Mouse (Mus musculus): ENCODE data around the gene Fat3. TPM values are rescaled to one million over a fixed set of nuclear protein-coding genes. Genes with fewer than 3 reads are reported as not detected.
A peak's percentile ranks its signal among the peaks of the same experiment; 100 is the strongest.

The Fat3 gene
- polyA plus RNA-seq, 1 experiment from 2014 or later: 2.3 TPM

GRCm38 (mm10) chr9:16139300-16139699, 361.8 kb downstream of the Fat3 start:
- Histone ChIP-seq H3K9me3 (replicated peaks; ENCODE audit: control insufficient read depth, low read length) (no peaks in the 10 kb centered on the region), H3K36me3 (ENCODE audit: control insufficient read depth, insufficient read depth, low read length) (no peaks in the 10 kb centered on the region), H3K4me3 (ENCODE audit: low read depth, low read length) (no peak overlapping the region), H3K4me1 (ENCODE audit: control insufficient read depth, insufficient read depth, low read length) (no peaks in the 10 kb centered on the region), H3K4me2 (no peak overlapping the region), H3K9ac (ENCODE audit: low read depth, low read length) (no peak overlapping the region), H3K27ac (ENCODE audit: low read depth, low read length) (no peak overlapping the region), H3K27me3 (ENCODE audit: control insufficient read depth, insufficient read depth, low read length) (no peaks in the 10 kb centered on the region)
- 67% methylated on average over 6 of the region's 6 CpGs for WGBS (ENCODE audit: insufficient replicate concordance)
- no peak for ATAC-seq (replicated peaks; ENCODE audit: insufficient number of reproducible peaks, low FRiP score, low TSS enrichment)

GRCm38 (mm10) chr9:16133098-16133497, 368.0 kb downstream of the Fat3 start:
- WGBS (ENCODE audit: insufficient replicate concordance): 89% methylated on average over 2 of the region's 2 CpGs
- Histone ChIP-seq H3K4me1 (ENCODE audit: control insufficient read depth, insufficient read depth, low read length) (no peaks in the 10 kb centered on the region), H3K9me3 (replicated peaks; ENCODE audit: control insufficient read depth, low read length) (no peaks in the 10 kb centered on the region), H3K4me2 (no peak overlapping the region), H3K27me3 (ENCODE audit: control insufficient read depth, insufficient read depth, low read length) (no peaks in the 10 kb centered on the region), H3K4me3 (ENCODE audit: low read depth, low read length) (no peak overlapping the region), H3K27ac (ENCODE audit: low read depth, low read length) (no peak overlapping the region), H3K9ac (ENCODE audit: low read depth, low read length) (no peak overlapping the region), H3K36me3 (ENCODE audit: control insufficient read depth, insufficient read depth, low read length) (no peaks in the 10 kb centered on the region)
- ATAC-seq (replicated peaks; ENCODE audit: insufficient number of reproducible peaks, low FRiP score, low TSS enrichment): no peak

GRCm38 (mm10) chr9:16132594-16132993, 368.5 kb downstream of the Fat3 start:
- H3K27me3 ChIP-seq (ENCODE audit: control insufficient read depth, insufficient read depth, low read length): no peaks in the 10 kb centered on the region
- H3K9me3 ChIP-seq (replicated peaks; ENCODE audit: control insufficient read depth, low read length): no peaks in the 10 kb centered on the region
- no peak overlapping the region for H3K27ac ChIP-seq (ENCODE audit: low read depth, low read length)
- H3K36me3 ChIP-seq (ENCODE audit: control insufficient read depth, insufficient read depth, low read length): no peaks in the 10 kb centered on the region
- WGBS (ENCODE audit: insufficient replicate concordance): 73% methylated on average over 1 of the region's 1 CpGs
- no peak overlapping the region for H3K4me2 ChIP-seq
- no peaks in the 10 kb centered on the region for H3K4me1 ChIP-seq (ENCODE audit: control insufficient read depth, insufficient read depth, low read length)
- H3K4me3 ChIP-seq (ENCODE audit: low read depth, low read length): no peak overlapping the region
- H3K9ac ChIP-seq (ENCODE audit: low read depth, low read length): no peak overlapping the region
- no peak for ATAC-seq (replicated peaks; ENCODE audit: insufficient number of reproducible peaks, low FRiP score, low TSS enrichment)

- H3K9me3 ChIP-seq (replicated peaks; ENCODE audit: control insufficient read depth, low read length): no peaks in the 10 kb centered on the region
- no peak overlapping the region for H3K9ac ChIP-seq (ENCODE audit: low read depth, low read length)
- H3K4me2 ChIP-seq: no peak overlapping the region
- WGBS (ENCODE audit: insufficient replicate concordance): 75% methylated on average over 5 of the region's 5 CpGs
- H3K4me1 ChIP-seq (ENCODE audit: control insufficient read depth, insufficient read depth, low read length): no peaks in the 10 kb centered on the region
- no peaks in the 10 kb centered on the region for H3K27me3 ChIP-seq (ENCODE audit: control insufficient read depth, insufficient read depth, low read length)
- no peak overlapping the region for H3K4me3 ChIP-seq (ENCODE audit: low read depth, low read length)
- no peak overlapping the region for H3K27ac ChIP-seq (ENCODE audit: low read depth, low read length)
- no peaks in the 10 kb centered on the region for H3K36me3 ChIP-seq (ENCODE audit: control insufficient read depth, insufficient read depth, low read length)
- ATAC-seq (replicated peaks; ENCODE audit: insufficient number of reproducible peaks, low FRiP score, low TSS enrichment): no peak
These were observed 379.3 kb downstream of the Fat3 start for GRCm38 (mm10) chr9:16121756-16122155.

GRCm38 (mm10) chr9:16114821-16115485, 386.1 kb downstream of the Fat3 start:
- Histone ChIP-seq H3K4me1 (ENCODE audit: control insufficient read depth, insufficient read depth, low read length) (peaks cover 8% of the 10 kb centered on the region), H3K4me3 (ENCODE audit: low read depth, low read length) (no peak overlapping the region), H3K9me3 (replicated peaks; ENCODE audit: control insufficient read depth, low read length) (no peaks in the 10 kb centered on the region), H3K36me3 (ENCODE audit: control insufficient read depth, insufficient read depth, low read length) (no peaks in the 10 kb centered on the region), H3K4me2 (no peak overlapping the region), H3K9ac (ENCODE audit: low read depth, low read length) (no peak overlapping the region), H3K27ac (ENCODE audit: low read depth, low read length) (no peak overlapping the region), H3K27me3 (ENCODE audit: control insufficient read depth, insufficient read depth, low read length) (no peaks in the 10 kb centered on the region)
- WGBS (ENCODE audit: insufficient replicate concordance): 28% methylated on average over 7 of the region's 7 CpGs
- ATAC-seq (replicated peaks; ENCODE audit: insufficient number of reproducible peaks, low FRiP score, low TSS enrichment): peak; percentile 61

GRCm38 (mm10) chr9:16113936-16114642, 387.0 kb downstream of the Fat3 start:
- Histone ChIP-seq H3K36me3 (ENCODE audit: control insufficient read depth, insufficient read depth, low read length) (no peaks in the 10 kb centered on the region), H3K4me3 (ENCODE audit: low read depth, low read length) (no peak overlapping the region), H3K27ac (ENCODE audit: low read depth, low read length) (no peak overlapping the region), H3K4me1 (ENCODE audit: control insufficient read depth, insufficient read depth, low read length) (peaks cover 8% of the 10 kb centered on the region), H3K27me3 (ENCODE audit: control insufficient read depth, insufficient read depth, low read length) (no peaks in the 10 kb centered on the region), H3K4me2 (no peak overlapping the region), H3K9me3 (replicated peaks; ENCODE audit: control insufficient read depth, low read length) (no peaks in the 10 kb centered on the region), H3K9ac (ENCODE audit: low read depth, low read length) (no peak overlapping the region)
- 68% methylated on average over 4 of the region's 4 CpGs for WGBS (ENCODE audit: insufficient replicate concordance)
- ATAC-seq (replicated peaks; ENCODE audit: insufficient number of reproducible peaks, low FRiP score, low TSS enrichment): no peak

GRCm38 (mm10) chr9:16107900-16108299, 393.2 kb downstream of the Fat3 start:
- ATAC-seq (replicated peaks; ENCODE audit: insufficient number of reproducible peaks, low FRiP score, low TSS enrichment): no peak
- Histone ChIP-seq H3K9me3 (replicated peaks; ENCODE audit: control insufficient read depth, low read length) (no peaks in the 10 kb centered on the region), H3K4me2 (no peak overlapping the region), H3K36me3 (ENCODE audit: control insufficient read depth, insufficient read depth, low read length) (no peaks in the 10 kb centered on the region), H3K27me3 (ENCODE audit: control insufficient read depth, insufficient read depth, low read length) (no peaks in the 10 kb centered on the region), H3K4me1 (ENCODE audit: control insufficient read depth, insufficient read depth, low read length) (no peaks in the 10 kb centered on the region), H3K9ac (ENCODE audit: low read depth, low read length) (no peak overlapping the region), H3K4me3 (ENCODE audit: low read depth, low read length) (no peak overlapping the region), H3K27ac (ENCODE audit: low read depth, low read length) (no peak overlapping the region)
- 58% methylated on average over 5 of the region's 5 CpGs for WGBS (ENCODE audit: insufficient replicate concordance)

GRCm38 (mm10) chr9:16107386-16107785, 393.7 kb downstream of the Fat3 start:
- no peak overlapping the region for H3K4me3 ChIP-seq (ENCODE audit: low read depth, low read length)
- no peaks in the 10 kb centered on the region for H3K4me1 ChIP-seq (ENCODE audit: control insufficient read depth, insufficient read depth, low read length)
- H3K27ac ChIP-seq (ENCODE audit: low read depth, low read length): no peak overlapping the region
- no peak for ATAC-seq (replicated peaks; ENCODE audit: insufficient number of reproducible peaks, low FRiP score, low TSS enrichment)
- 47% methylated on average over 5 of the region's 5 CpGs for WGBS (ENCODE audit: insufficient replicate concordance)
- no peak overlapping the region for H3K9ac ChIP-seq (ENCODE audit: low read depth, low read length)
- H3K4me2 ChIP-seq: no peak overlapping the region
- H3K36me3 ChIP-seq (ENCODE audit: control insufficient read depth, insufficient read depth, low read length): no peaks in the 10 kb centered on the region
- H3K27me3 ChIP-seq (ENCODE audit: control insufficient read depth, insufficient read depth, low read length): no peaks in the 10 kb centered on the region
- H3K9me3 ChIP-seq (replicated peaks; ENCODE audit: control insufficient read depth, low read length): no peaks in the 10 kb centered on the region

GRCm38 (mm10) chr9:16098553-16098952, 402.5 kb downstream of the Fat3 start:
- no peaks in the 10 kb centered on the region for H3K27me3 ChIP-seq (ENCODE audit: control insufficient read depth, insufficient read depth, low read length)
- H3K36me3 ChIP-seq (ENCODE audit: control insufficient read depth, insufficient read depth, low read length): no peaks in the 10 kb centered on the region
- no peaks in the 10 kb centered on the region for H3K4me1 ChIP-seq (ENCODE audit: control insufficient read depth, insufficient read depth, low read length)
- no peaks in the 10 kb centered on the region for H3K9me3 ChIP-seq (replicated peaks; ENCODE audit: control insufficient read depth, low read length)
- H3K27ac ChIP-seq (ENCODE audit: low read depth, low read length): no peak overlapping the region
- no peak overlapping the region for H3K9ac ChIP-seq (ENCODE audit: low read depth, low read length)
- no peak for ATAC-seq (replicated peaks; ENCODE audit: insufficient number of reproducible peaks, low FRiP score, low TSS enrichment)
- no peak overlapping the region for H3K4me3 ChIP-seq (ENCODE audit: low read depth, low read length)
- 72% methylated on average over 2 of the region's 2 CpGs for WGBS (ENCODE audit: insufficient replicate concordance)
- no peak overlapping the region for H3K4me2 ChIP-seq
